Mouse (Mus musculus): ENCODE data around the gene S100a4. TPM values are rescaled to one million over a fixed set of nuclear protein-coding genes. Genes with fewer than 3 reads are reported as not detected.

The S100a4 gene
- polyA plus RNA-seq, 1 experiment from 2014 or later = 24.9 TPM

DNA sequence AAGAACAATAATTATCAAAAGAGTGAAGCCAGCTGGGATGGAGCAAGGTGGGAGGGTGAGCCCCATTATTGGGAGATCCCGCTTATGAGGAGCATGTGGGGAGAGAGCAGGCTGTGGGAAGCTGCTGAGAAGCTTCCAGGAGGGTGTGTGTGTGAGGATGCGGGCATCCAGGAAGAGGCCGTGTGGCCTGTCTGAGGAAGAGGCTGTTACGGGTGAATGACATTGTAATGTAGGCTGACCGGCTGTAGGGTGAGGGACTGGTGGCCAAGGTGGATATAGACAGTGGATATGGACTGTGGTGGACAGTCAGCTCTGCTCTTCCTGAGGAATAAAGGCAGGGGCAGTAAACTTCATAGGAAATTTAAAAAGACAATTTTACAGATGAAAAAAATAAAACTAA is 21.9 kb downstream of the S100a4 start:
- Histone ChIP-seq H3K27ac (replicated peaks) (no peak overlapping the region), H3K4me3 (replicated peaks) (no peak overlapping the region), H3K4me1 (peaks cover 16% of the 10 kb centered on the region), H3K9ac (no peak overlapping the region), H3K4me2 (replicated peaks) (no peak overlapping the region), H3K36me3 (no peaks in the 10 kb centered on the region), H3K9me3 (replicated peaks) (no peaks in the 10 kb centered on the region), H3K27me3 (no peaks in the 10 kb centered on the region)
- ATAC-seq (ENCODE audit: insufficient number of reproducible peaks, low FRiP score, low TSS enrichment, low read depth) = no peak
- WGBS = 73% methylated on average over 5 of the region's 5 CpGs

DNA sequence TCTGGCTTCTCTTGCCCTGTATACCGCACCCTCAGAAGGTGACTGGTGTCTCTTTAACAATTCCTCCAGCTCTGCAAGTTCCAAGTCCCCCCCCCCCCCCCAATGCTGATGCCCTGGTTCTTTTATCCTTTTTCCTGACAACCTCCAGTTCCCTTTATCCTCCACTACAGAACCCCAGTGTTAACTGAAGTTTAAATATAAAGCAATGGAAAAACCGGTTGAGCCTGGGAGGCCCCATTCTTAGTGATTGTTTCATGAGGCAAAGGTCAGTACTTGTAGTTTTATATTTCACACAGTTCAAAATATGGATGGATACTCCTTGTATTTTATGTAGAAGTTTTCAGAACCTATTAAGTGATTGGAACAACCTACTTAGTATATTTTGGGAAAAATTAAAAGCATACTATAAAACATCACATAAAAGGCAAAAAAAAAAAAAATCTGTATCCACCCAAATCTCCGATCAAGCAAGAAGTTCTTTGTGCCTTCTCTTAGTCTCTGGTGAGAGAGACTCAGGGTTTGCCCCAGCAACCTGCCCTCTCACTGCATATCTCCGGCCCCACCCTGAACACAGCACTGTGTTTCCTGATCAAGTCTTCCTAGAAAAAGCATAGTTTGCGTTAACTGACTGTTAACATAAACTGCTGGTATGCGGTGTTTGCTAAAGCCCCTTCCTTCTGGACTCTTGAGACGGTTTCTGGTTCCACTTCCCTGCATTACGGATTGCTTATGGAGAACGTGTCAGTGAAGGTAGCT is 22.9 kb downstream of the S100a4 start:
- ATAC-seq (ENCODE audit: insufficient number of reproducible peaks, low FRiP score, low TSS enrichment, low read depth) = no peak
- Histone ChIP-seq H3K4me1 (peaks cover 16% of the 10 kb centered on the region), H3K9ac (no peak overlapping the region), H3K4me3 (replicated peaks) (no peak overlapping the region), H3K4me2 (replicated peaks) (no peak overlapping the region), H3K27ac (replicated peaks) (no peak overlapping the region), H3K36me3 (no peaks in the 10 kb centered on the region), H3K9me3 (replicated peaks) (no peaks in the 10 kb centered on the region), H3K27me3 (no peaks in the 10 kb centered on the region)
- WGBS = 70% methylated on average over 9 of the region's 9 CpGs

DNA sequence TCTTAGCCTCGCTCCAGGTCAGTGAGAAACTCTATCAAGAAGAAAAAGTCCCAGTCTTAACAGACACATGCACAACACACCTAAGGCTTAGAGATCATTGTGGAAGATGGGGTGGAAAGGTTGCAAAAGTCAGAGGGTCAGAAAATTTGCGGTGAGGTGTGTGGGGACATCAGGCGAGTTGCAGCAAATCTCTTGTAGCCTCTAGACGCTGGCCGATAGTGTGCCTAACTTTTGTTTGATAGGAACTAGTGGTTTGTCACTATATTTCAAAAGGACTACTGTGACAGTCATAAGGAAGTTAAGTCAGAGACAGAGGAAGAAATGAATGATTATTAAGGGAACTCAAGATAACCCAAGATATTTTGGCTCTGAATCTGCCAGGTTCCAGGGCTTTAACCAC is 23.8 kb downstream of the S100a4 start:
- H3K4me3 ChIP-seq (replicated peaks) = no peak overlapping the region
- H3K27ac ChIP-seq (replicated peaks) = no peak overlapping the region
- peaks cover 16% of the 10 kb centered on the region for H3K4me1 ChIP-seq
- whole genome bisulfite sequencing = 89% methylated on average over 5 of the region's 5 CpGs
- H3K9ac ChIP-seq = no peak overlapping the region
- H3K9me3 ChIP-seq (replicated peaks) = no peaks in the 10 kb centered on the region
- no peaks in the 10 kb centered on the region for H3K27me3 ChIP-seq
- H3K4me2 ChIP-seq (replicated peaks) = no peak overlapping the region
- no peaks in the 10 kb centered on the region for H3K36me3 ChIP-seq
- no peak for ATAC-seq (ENCODE audit: insufficient number of reproducible peaks, low FRiP score, low TSS enrichment, low read depth)

DNA sequence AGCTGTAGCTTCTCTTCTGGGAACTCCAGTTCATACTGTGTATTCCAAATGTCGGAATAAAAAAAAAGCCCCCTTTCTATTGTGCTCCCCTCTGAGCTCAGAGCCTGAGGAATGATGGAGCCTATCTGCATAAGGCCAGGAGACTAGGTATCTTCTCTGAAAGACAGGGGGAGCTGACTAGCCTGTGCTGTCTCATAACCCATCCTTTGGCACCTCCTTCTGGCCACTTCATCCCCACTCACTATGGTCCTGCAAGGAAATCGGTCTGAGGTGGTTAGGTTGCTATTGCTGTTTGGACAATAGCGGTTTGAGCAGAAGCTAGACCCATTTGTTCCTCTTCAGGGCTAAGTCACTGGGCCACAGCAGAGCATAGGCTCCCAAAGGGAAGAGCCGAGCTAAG is 24.2 kb downstream of the S100a4 start:
- Histone ChIP-seq H3K9me3 (replicated peaks) (no peaks in the 10 kb centered on the region), H3K27me3 (no peaks in the 10 kb centered on the region), H3K4me3 (replicated peaks) (no peak overlapping the region), H3K4me1 (peaks cover 16% of the 10 kb centered on the region), H3K4me2 (replicated peaks) (no peak overlapping the region), H3K9ac (no peak overlapping the region), H3K27ac (replicated peaks) (no peak overlapping the region), H3K36me3 (no peaks in the 10 kb centered on the region)
- 60% methylated on average over 4 of the region's 4 CpGs for WGBS
- no peak for ATAC-seq (ENCODE audit: insufficient number of reproducible peaks, low FRiP score, low TSS enrichment, low read depth)

DNA sequence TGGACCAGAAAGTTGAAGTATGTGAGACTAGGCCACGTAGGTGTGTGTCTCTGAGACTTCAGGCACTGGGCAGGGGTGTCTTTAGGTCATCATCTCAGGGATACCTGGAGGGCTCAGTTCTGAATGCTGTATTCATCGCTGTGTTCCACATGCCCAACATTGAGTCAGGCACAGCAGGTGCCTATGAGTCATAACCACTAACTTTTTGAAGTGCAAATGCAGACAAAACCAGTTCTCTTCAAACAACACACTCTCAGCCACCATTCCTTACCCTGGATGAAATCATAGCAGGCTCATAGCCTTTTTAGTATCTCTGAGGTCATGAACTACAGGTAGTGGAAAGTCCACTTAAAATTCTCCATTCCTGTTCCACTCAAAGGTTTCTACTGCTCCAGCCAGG is 25.7 kb downstream of the S100a4 start:
- ATAC-seq (ENCODE audit: insufficient number of reproducible peaks, low FRiP score, low TSS enrichment, low read depth) = peak; percentile 55; the same call in 1 of the 2 replicates
- no peaks in the 10 kb centered on the region for H3K36me3 ChIP-seq
- H3K4me3 ChIP-seq (replicated peaks) = no peak overlapping the region
- no peak overlapping the region for H3K9ac ChIP-seq
- no peaks in the 10 kb centered on the region for H3K27me3 ChIP-seq
- H3K27ac ChIP-seq (replicated peaks) = no peak overlapping the region
- WGBS = 69% methylated on average over 2 of the region's 2 CpGs
- H3K4me1 ChIP-seq = 0 out of 2 replicates have a peak, but pooled peaks cover 4% of the 10 kb centered on the region
- no peaks in the 10 kb centered on the region for H3K9me3 ChIP-seq (replicated peaks)
- H3K4me2 ChIP-seq (replicated peaks) = no peak overlapping the region

DNA sequence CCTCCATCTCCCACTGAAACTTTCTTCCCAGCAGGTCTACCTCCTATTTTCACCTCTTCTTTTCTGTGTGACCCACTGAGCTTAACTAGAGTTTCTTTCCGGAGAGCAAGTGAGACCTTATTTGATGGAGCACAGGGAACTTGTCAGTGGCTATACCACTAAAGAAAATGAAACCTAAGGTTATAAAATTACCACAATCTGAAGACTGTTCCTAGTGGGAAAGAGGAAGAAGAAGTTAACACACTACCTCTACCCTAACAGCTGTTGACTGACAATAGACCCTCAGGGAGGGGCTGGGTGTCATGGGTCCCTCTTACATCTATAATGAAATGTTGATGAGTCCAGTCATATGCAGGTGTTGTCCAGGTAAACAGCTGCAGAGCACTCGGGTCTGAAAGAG is 28.4 kb downstream of the S100a4 start:
- H3K27ac ChIP-seq (replicated peaks) = no peak overlapping the region
- no peak overlapping the region for H3K4me3 ChIP-seq (replicated peaks)
- no peaks in the 10 kb centered on the region for H3K27me3 ChIP-seq
- no peak for ATAC-seq (ENCODE audit: insufficient number of reproducible peaks, low FRiP score, low TSS enrichment, low read depth)
- H3K9ac ChIP-seq = no peak overlapping the region
- H3K9me3 ChIP-seq (replicated peaks) = no peaks in the 10 kb centered on the region
- no peak overlapping the region for H3K4me2 ChIP-seq (replicated peaks)
- 80% methylated on average over 2 of the region's 2 CpGs for WGBS
- H3K36me3 ChIP-seq = no peaks in the 10 kb centered on the region
- H3K4me1 ChIP-seq = no peaks in the 10 kb centered on the region

DNA sequence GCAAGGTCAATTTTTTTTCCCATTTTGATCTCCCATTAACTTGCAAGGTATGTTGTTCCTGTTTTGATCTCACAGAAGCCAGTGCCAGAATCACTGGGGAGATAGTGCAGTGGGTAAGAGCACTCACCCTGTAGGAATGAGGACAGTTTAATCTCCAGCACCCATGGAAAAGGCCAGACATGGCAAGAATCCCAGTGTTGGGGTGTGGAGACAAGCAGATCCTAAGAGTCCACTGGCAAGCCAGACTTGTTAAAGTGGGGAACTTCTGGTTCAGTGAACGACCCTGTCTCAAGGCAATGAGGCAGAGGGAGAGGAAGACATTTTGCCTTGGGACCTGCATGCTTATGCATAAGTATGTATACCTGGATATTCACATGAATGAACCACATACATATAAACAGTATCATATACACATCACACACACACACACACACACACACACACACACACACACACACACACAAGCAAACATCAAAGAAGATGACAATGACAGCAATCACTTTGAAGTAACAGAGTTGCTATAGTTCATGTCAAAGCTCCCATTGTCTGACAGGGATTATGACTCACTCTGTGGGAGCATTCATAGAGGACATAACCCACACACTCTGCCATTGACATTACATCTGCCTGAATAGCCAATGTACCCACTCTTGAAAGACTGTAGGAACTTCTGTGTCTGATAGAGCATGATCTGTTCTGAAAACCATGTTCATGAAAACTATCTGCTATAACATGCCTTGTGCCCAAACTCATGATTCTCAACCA is 35.1 kb downstream of the S100a4 start:
- no peak for ATAC-seq (ENCODE audit: insufficient number of reproducible peaks, low FRiP score, low TSS enrichment, low read depth)
- no peaks in the 10 kb centered on the region for H3K9me3 ChIP-seq (replicated peaks)
- no peak overlapping the region for H3K27ac ChIP-seq (replicated peaks)
- no peaks in the 10 kb centered on the region for H3K4me1 ChIP-seq
- H3K27me3 ChIP-seq = no peaks in the 10 kb centered on the region
- no peak overlapping the region for H3K9ac ChIP-seq
- no peaks in the 10 kb centered on the region for H3K36me3 ChIP-seq
- H3K4me3 ChIP-seq (replicated peaks) = no peak overlapping the region
- 47% methylated on average over 1 of the region's 1 CpGs for whole genome bisulfite sequencing
- no peak overlapping the region for H3K4me2 ChIP-seq (replicated peaks)

DNA sequence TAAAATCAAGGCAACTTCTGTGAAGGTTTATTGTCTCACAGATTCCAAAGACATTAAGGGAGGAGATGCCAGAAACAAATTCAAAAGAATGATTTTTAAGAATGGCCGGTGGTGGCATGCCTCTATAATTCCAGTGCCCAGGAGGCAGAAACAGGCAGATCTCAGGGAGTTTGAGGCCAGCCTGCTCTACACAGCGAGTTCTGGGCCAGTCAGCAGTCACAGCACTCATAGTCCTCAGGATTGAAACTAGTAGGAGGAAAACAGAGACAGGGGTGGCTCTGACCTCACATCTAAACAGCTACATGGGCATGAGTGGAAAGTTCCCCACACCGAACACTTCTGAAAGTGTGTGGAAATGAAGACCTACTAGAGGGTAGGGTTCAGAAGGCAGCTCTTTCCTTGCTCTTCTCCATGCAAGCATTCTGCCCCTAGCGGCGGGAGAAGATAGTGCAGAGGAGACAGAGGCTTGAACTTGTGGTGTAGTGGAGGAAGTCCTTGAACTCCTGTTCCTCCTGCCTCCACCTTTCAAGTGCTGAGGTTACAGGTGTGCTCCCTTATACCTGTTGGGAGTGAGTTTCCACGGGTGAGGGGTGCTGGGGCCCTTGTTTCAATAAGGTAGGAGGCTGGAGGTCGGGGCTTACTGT is 36.1 kb downstream of the S100a4 start:
- no peak overlapping the region for H3K27ac ChIP-seq (replicated peaks)
- ATAC-seq (ENCODE audit: insufficient number of reproducible peaks, low FRiP score, low TSS enrichment, low read depth) = no peak
- no peaks in the 10 kb centered on the region for H3K9me3 ChIP-seq (replicated peaks)
- no peaks in the 10 kb centered on the region for H3K27me3 ChIP-seq
- no peaks in the 10 kb centered on the region for H3K36me3 ChIP-seq
- H3K9ac ChIP-seq = no peak overlapping the region
- H3K4me2 ChIP-seq (replicated peaks) = no peak overlapping the region
- H3K4me3 ChIP-seq (replicated peaks) = no peak overlapping the region
- no peaks in the 10 kb centered on the region for H3K4me1 ChIP-seq
- 52% methylated on average over 7 of the region's 7 CpGs for WGBS

DNA sequence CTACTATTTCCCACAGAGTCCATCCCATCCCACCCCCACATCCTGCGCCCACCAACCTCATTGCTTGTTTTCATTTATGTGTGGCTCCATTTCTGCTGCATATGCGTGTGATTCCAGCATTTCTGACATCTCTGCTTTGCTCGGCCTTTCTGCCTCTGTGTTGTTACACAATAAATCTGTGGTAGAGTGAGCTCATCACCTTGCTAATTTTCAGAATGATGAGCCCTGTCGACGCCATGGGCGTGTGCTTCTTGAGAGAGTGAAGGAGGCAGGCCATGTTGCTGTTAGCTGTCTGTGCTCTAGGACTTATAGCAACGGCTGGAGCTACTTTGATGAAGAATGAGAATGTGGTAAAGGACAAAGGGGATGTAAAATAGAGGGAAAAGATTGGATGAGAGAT is 37.4 kb downstream of the S100a4 start:
- no peak for ATAC-seq (ENCODE audit: insufficient number of reproducible peaks, low FRiP score, low TSS enrichment, low read depth)
- Histone ChIP-seq H3K9ac (no peak overlapping the region), H3K27ac (replicated peaks) (no peak overlapping the region), H3K36me3 (no peaks in the 10 kb centered on the region), H3K4me1 (no peaks in the 10 kb centered on the region), H3K4me2 (replicated peaks) (no peak overlapping the region), H3K27me3 (no peaks in the 10 kb centered on the region), H3K9me3 (replicated peaks) (no peaks in the 10 kb centered on the region), H3K4me3 (replicated peaks) (no peak overlapping the region)
- 75% methylated on average over 7 of the region's 7 CpGs for WGBS

DNA sequence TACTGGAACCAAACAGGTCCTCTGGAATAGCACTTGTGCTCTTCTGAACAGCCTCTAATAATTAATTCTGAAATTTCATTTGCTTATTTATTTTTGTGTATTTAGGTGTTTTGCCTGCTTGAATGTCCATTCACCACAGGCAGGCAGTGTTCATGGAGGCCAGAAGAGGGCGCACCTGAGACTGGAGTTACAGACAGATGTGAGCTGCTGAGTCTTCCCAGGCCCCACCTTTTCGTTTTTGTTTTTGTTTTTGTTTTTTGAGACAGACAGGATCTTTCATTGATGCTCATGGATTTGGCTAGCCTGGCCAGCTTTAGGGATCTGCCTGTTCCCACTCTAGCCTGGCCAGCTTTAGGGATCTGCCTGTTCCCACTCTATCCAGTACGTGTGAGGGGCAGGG is 40.6 kb downstream of the S100a4 start:
- no peaks in the 10 kb centered on the region for H3K9me3 ChIP-seq (replicated peaks)
- H3K27me3 ChIP-seq = no peaks in the 10 kb centered on the region
- WGBS = 45% methylated on average over 3 of the region's 3 CpGs
- H3K4me3 ChIP-seq (replicated peaks) = no peak overlapping the region
- no peaks in the 10 kb centered on the region for H3K4me1 ChIP-seq
- H3K4me2 ChIP-seq (replicated peaks) = no peak overlapping the region
- no peaks in the 10 kb centered on the region for H3K36me3 ChIP-seq
- H3K9ac ChIP-seq = no peak overlapping the region
- H3K27ac ChIP-seq (replicated peaks) = no peak overlapping the region
- ATAC-seq (ENCODE audit: insufficient number of reproducible peaks, low FRiP score, low TSS enrichment, low read depth) = no peak

DNA sequence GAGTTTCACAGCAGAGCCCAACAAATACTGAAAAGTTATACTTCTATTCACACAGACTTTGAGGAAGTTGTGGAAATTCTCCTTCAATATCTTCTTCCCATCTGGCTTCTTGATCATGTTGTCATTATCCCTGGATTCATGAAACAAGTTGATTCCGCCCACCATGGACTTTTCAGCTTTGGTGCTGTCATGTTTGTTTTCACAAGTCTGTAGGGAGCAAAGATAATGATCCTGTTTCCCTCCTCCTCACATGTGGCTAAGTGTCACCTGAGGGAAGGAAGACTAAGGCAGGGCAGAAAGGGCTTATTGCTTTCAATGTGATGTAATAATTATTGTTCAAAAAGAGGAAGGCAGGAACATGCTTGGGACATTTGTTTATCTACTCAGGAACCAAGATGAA is 43.7 kb downstream of the S100a4 start:
- H3K4me3 ChIP-seq (replicated peaks) = no peak overlapping the region
- no peak for ATAC-seq (ENCODE audit: insufficient number of reproducible peaks, low FRiP score, low TSS enrichment, low read depth)
- no peaks in the 10 kb centered on the region for H3K27me3 ChIP-seq
- no peak overlapping the region for H3K9ac ChIP-seq
- no peak overlapping the region for H3K4me2 ChIP-seq (replicated peaks)
- H3K4me1 ChIP-seq = no peaks in the 10 kb centered on the region
- WGBS = 77% methylated on average over 1 of the region's 1 CpGs
- no peak overlapping the region for H3K27ac ChIP-seq (replicated peaks)
- H3K36me3 ChIP-seq = no peaks in the 10 kb centered on the region
- H3K9me3 ChIP-seq (replicated peaks) = no peaks in the 10 kb centered on the region
